Mouse (Mus musculus): ENCODE results near the gene Pkd2l1. TPM values are rescaled to one million over a fixed set of nuclear protein-coding genes. Genes with fewer than 3 reads are reported as not detected.

Gene Pkd2l1
- polyA plus RNA-seq, 1 experiment: 8.2 TPM

DNA sequence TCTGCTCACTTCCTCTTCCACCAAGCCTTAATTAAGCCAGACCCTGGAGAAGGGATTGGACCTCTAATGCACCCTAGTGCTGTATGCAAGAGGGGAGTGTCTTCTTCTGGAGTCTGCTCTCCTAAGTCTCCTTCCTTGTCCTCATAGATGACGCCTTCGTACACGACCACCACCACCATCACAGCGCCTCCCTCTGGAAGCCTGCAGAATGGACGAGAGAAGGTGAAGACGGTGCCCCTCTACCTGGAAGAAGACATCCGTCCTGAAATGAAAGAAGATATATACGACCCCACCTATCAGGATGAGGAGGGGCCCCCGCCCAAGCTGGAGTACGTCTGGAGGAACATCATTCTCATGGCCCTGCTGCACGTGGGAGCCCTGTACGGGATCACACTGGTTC, 23.0 kb upstream of the Pkd2l1 start:
- Histone ChIP-seq H3K4me1 (ENCODE audit: control insufficient read depth, insufficient read depth, low read length) (no peaks in the 10 kb centered on the region), H3K4me3 (replicated peaks; ENCODE audit: insufficient read depth, low read depth, low read length) (no peak overlapping the region), H3K27me3 (ENCODE audit: control insufficient read depth, insufficient read depth, low read length) (no peaks in the 10 kb centered on the region), H3K27ac (ENCODE audit: insufficient read depth, low read length) (no peak overlapping the region)
- no peak for DNase-seq
- no peak for TF ChIP-seq CTCF (IDR thresholded peaks at IDR 0.05; ENCODE audit: borderline replicate concordance, insufficient read depth, low read depth, low read length)
- no peak for TF ChIP-seq POLR2A (IDR thresholded peaks at IDR 0.05; ENCODE audit: borderline replicate concordance, insufficient read depth, low read length)
- 77% methylated on average over 12 of the region's 12 CpGs for WGBS

- Histone ChIP-seq H3K27me3 (ENCODE audit: control insufficient read depth, insufficient read depth, low read length) (no peaks in the 10 kb centered on the region), H3K27ac (ENCODE audit: insufficient read depth, low read length) (no peak overlapping the region), H3K4me1 (ENCODE audit: control insufficient read depth, insufficient read depth, low read length) (no peaks in the 10 kb centered on the region), H3K4me3 (replicated peaks; ENCODE audit: insufficient read depth, low read depth, low read length) (no peak overlapping the region)
- WGBS: 66% methylated on average over 2 of the region's 2 CpGs
- DNase-seq: no peak
- no peak for TF ChIP-seq POLR2A (IDR thresholded peaks at IDR 0.05; ENCODE audit: borderline replicate concordance, insufficient read depth, low read length)
- 0 out of 2 replicates have a peak, but pooled peaks have one; percentile 3 for TF ChIP-seq CTCF (IDR thresholded peaks at IDR 0.05; ENCODE audit: borderline replicate concordance, insufficient read depth, low read depth, low read length)
Observed at GRCm38 (mm10) chr19:44207079-44207478, 14.8 kb upstream of the Pkd2l1 start.

- H3K27me3 ChIP-seq (ENCODE audit: control insufficient read depth, insufficient read depth, low read length): no peaks in the 10 kb centered on the region
- no peak for DNase-seq
- no peak within 1 kb of the TSS for H3K4me3 ChIP-seq (replicated peaks; ENCODE audit: insufficient read depth, low read depth, low read length)
- H3K27ac ChIP-seq (ENCODE audit: insufficient read depth, low read length): no peak within 1 kb of the TSS
- TF ChIP-seq CTCF (IDR thresholded peaks at IDR 0.05; ENCODE audit: borderline replicate concordance, insufficient read depth, low read depth, low read length) (no peak), POLR2A (IDR thresholded peaks at IDR 0.05; ENCODE audit: borderline replicate concordance, insufficient read depth, low read length) (no peak)
- H3K4me1 ChIP-seq (ENCODE audit: control insufficient read depth, insufficient read depth, low read length): no peaks in the 10 kb centered on the region
- 94% methylated on average over 9 of the region's 9 CpGs for WGBS
Observed at GRCm38 (mm10) chr19:44203015-44203564, 10.8 kb upstream of the Pkd2l1 start, which contains the start of gene Scd3. Gene Scd3 (plus strand): TSS chr19:44203269.

GRCm38 (mm10) chr19:44198964-44199363, 6.7 kb upstream of the Pkd2l1 start:
- Histone ChIP-seq H3K27me3 (ENCODE audit: control insufficient read depth, insufficient read depth, low read length) (no peaks in the 10 kb centered on the region), H3K27ac (ENCODE audit: insufficient read depth, low read length) (no peak overlapping the region), H3K4me1 (ENCODE audit: control insufficient read depth, insufficient read depth, low read length) (no peaks in the 10 kb centered on the region; the same call in 1 of the 2 replicates), H3K4me3 (replicated peaks; ENCODE audit: insufficient read depth, low read depth, low read length) (no peak overlapping the region)
- no peak for TF ChIP-seq POLR2A (IDR thresholded peaks at IDR 0.05; ENCODE audit: borderline replicate concordance, insufficient read depth, low read length)
- TF ChIP-seq CTCF (IDR thresholded peaks at IDR 0.05; ENCODE audit: borderline replicate concordance, insufficient read depth, low read depth, low read length): peak; percentile 36; the same call in 1 of the 2 replicates
- DNase-seq: no peak
- 79% methylated on average over 2 of the region's 2 CpGs for WGBS

- Histone ChIP-seq H3K27ac (ENCODE audit: insufficient read depth, low read length) (no peak overlapping the region), H3K4me1 (ENCODE audit: control insufficient read depth, insufficient read depth, low read length) (no peaks in the 10 kb centered on the region; the same call in 1 of the 2 replicates), H3K4me3 (replicated peaks; ENCODE audit: insufficient read depth, low read depth, low read length) (no peak overlapping the region), H3K27me3 (ENCODE audit: control insufficient read depth, insufficient read depth, low read length) (no peaks in the 10 kb centered on the region)
- WGBS: 81% methylated on average over 6 of the region's 6 CpGs
- no peak for DNase-seq
- TF ChIP-seq POLR2A (IDR thresholded peaks at IDR 0.05; ENCODE audit: borderline replicate concordance, insufficient read depth, low read length) (no peak), CTCF (IDR thresholded peaks at IDR 0.05; ENCODE audit: borderline replicate concordance, insufficient read depth, low read depth, low read length) (no peak)
Observed at GRCm38 (mm10) chr19:44198494-44198893, 6.3 kb upstream of the Pkd2l1 start.

DNA sequence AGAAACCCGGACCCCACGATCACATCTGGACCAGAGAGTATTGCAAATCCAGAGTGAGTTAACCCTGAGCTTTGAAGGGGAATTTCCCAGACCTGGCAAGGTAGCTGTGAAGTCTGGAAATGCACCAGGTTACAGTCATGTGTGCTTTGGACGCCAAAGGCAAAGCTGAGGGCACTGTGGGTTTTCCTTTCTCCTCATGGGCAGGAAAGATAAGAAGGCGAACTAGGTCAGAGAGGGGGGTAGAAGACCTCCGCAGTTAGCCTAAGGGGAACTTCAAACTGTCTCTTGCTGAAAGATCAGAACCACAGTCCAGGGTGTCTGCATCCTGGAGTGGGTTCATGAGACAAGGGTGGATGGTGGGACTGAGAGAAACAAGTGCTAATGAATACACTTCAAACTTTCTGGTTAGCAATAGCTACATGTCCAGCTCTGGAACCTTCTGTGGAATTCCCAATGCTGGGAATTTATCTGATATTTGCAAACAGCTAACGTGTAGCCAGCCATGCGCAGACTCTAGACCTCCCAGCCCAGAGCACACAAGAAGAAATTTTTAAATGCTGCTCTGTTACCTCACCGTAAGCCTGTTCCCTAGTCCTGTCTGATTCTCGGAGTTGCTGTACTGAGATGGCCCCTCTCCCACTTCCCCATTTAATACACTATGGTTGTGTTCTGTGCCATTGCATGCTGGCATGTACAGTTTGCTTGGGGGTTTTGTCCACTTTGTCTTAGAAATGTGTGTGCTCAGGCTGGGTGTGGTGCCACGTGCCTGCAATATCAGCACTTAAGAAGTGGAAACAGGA, 5.0 kb upstream of the Pkd2l1 start:
- Histone ChIP-seq H3K4me3 (replicated peaks; ENCODE audit: insufficient read depth, low read depth, low read length) (no peak overlapping the region), H3K27ac (ENCODE audit: insufficient read depth, low read length) (no peak overlapping the region), H3K4me1 (ENCODE audit: control insufficient read depth, insufficient read depth, low read length) (no peaks in the 10 kb centered on the region; the same call in 1 of the 2 replicates), H3K27me3 (ENCODE audit: control insufficient read depth, insufficient read depth, low read length) (no peaks in the 10 kb centered on the region)
- TF ChIP-seq POLR2A (IDR thresholded peaks at IDR 0.05; ENCODE audit: borderline replicate concordance, insufficient read depth, low read length) (no peak), CTCF (IDR thresholded peaks at IDR 0.05; ENCODE audit: borderline replicate concordance, insufficient read depth, low read depth, low read length) (no peak)
- 92% methylated on average over 10 of the region's 10 CpGs for WGBS
- DNase-seq: no peak

- Histone ChIP-seq H3K27me3 (ENCODE audit: control insufficient read depth, insufficient read depth, low read length) (no peaks in the 10 kb centered on the region), H3K27ac (ENCODE audit: insufficient read depth, low read length) (no peak overlapping the region), H3K4me1 (ENCODE audit: control insufficient read depth, insufficient read depth, low read length) (no peaks in the 10 kb centered on the region; the same call in 1 of the 2 replicates), H3K4me3 (replicated peaks; ENCODE audit: insufficient read depth, low read depth, low read length) (no peak overlapping the region)
- WGBS: 2% methylated on average over 7 of the region's 7 CpGs
- TF ChIP-seq POLR2A (IDR thresholded peaks at IDR 0.05; ENCODE audit: borderline replicate concordance, insufficient read depth, low read length) (no peak), CTCF (IDR thresholded peaks at IDR 0.05; ENCODE audit: borderline replicate concordance, insufficient read depth, low read depth, low read length) (peak; percentile 87)
- DNase-seq: peak; percentile 72 to 78
Observed at GRCm38 (mm10) chr19:44195138-44195537, 2.9 kb upstream of the Pkd2l1 start.

DNA sequence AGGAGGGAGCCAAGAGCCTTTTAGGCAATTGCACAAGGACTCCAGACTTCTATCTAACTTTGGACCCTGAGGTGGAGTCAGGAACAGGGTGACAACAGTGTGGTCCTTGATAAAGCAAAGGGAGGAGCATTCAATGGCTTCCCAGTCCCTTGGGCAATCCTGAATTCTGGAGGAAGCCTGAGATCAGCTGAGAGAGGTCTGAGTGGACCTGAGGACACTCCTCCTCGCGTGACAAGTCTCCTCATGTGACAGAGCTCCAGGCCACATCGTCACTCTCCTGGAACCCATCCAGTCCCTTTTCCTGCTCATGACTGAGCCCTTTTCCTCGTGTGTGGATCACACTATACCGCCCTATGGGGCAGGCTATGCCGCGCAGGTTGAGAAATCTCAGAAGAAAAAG, 1.7 kb upstream of the Pkd2l1 start:
- Histone ChIP-seq H3K4me3 (replicated peaks; ENCODE audit: insufficient read depth, low read depth, low read length) (no peak overlapping the region), H3K27ac (ENCODE audit: insufficient read depth, low read length) (no peak overlapping the region), H3K4me1 (ENCODE audit: control insufficient read depth, insufficient read depth, low read length) (no peaks in the 10 kb centered on the region; the same call in 1 of the 2 replicates), H3K27me3 (ENCODE audit: control insufficient read depth, insufficient read depth, low read length) (no peaks in the 10 kb centered on the region)
- DNase-seq: no peak
- TF ChIP-seq POLR2A (IDR thresholded peaks at IDR 0.05; ENCODE audit: borderline replicate concordance, insufficient read depth, low read length) (no peak), CTCF (IDR thresholded peaks at IDR 0.05; ENCODE audit: borderline replicate concordance, insufficient read depth, low read depth, low read length) (no peak)
- 61% methylated on average over 7 of the region's 7 CpGs for WGBS

Measured in cerebellum, adult 2 months (tissue).